Mouse (Mus musculus): ENCODE data around the gene Slc47a1.
"Not testable (repeated sequence)": the region's sequence is repeated elsewhere in the genome, so short reads cannot be mapped to it uniquely, and the experiment has no call there.

Gene Slc47a1

DNA sequence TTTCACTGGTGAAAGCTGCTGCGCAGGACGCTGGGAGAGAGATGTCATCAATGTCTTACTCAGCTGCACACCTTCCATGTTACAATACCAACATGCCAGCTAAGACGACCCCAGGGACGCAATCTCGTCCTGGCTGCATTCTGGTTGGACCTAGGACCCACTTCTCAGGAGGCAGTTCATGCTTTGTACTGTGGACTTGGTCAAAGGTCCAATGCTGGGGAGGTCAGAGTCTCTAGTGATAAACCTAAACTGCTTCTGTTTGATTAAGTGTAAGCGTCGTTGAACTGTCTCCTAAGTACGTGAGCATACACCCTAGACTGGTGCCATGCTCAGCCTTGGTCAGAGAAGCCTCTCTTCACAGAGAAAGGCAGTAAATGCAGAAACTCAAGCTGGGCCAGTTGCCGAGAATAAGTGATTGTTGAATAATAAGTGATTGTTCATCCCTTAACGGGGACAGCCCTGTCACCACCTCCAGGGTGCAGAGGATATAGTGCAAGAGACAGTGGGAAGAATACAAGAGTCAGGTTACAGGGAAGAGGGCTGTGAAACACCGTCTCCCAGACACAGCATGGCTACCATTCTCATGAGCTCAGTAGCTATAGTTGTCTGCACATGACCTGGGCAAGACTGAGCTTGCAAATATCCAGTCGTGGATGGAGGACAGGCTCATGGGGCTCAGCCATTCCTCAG is 58.8 kb downstream of the Slc47a1 start:
- DNase-seq (ENCODE audit: low read depth, low spot score) = no peak

DNA sequence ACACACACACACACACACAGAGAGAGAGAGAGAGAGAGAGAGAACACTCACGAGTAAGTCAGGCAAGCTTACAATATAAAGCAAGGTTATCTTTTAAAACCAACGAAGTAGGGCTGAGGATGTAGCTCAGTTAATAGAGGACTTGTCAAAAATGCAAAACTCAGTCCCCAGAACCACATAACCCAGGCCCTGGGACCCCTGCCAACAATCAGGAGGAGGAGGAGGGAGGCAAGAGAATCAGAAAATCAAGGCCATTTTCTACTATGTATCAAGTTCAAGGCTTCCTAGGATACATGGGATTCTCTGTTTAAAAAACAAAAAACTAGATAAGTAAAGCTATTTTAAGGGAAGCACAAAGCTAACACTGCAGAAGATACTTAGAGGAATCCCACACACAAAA is 61.3 kb downstream of the Slc47a1 start:
- no peak for DNase-seq (ENCODE audit: low read depth, low spot score)

DNA sequence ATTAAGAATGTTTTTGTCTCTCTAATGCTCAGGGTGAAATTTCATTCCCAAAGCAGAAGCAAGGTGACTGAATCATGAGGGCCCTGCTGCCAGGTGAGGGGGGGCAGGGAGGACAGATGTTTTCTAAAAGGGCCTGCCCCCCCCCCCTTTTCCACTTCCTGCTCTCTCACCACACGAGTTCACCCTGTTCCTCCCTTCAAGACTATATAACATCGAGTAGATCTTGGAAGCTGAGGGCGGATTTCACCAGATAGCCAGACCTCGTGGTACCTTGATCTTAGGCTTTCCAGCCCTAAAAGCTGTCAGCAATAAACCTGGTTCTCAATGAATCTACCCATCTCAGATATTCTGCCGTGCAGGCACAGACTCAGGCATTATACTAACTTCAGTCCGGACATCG is 67.8 kb downstream of the Slc47a1 start:
- DNase-seq (ENCODE audit: low read depth, low spot score) = no peak

DNA sequence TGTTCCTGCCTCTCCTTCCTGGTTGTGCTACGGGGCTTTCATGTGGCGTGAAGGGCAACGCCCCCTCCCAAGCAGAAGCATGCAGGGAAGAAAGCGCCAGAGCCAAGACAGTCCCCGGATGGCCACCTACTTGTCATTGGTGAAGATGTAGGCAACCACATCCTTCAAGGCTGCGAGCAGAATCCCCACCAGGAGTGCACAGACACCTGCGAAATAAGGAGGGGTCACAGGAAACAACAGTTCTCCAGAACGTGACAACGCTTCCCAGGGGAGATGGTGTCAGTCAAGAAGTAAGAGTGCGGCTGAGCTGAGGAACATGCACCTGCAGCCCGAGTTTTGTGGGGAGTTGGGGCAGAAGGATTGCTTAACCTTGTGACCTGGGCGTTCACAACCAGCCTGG is 68.3 kb downstream of the Slc47a1 start:
- no peak for DNase-seq (ENCODE audit: low read depth, low spot score)

DNA sequence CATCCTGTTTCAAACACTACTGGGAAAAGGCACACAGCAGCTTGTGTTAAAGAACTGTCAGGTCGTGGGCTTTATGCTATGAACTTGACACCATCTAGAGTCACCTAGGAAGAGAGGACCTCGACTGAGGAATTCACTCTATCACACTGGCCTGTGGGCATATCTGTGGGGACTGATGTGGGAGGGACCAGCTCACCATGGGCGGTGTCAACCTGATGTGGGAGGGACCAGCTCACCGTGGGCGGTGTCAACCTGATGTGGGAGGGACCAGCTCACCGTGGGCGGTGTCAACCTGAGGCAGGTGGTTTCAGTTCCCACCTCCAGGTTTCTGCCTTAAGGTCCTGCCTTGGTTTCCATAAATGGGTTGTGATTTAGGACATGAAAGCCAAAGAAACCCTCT is 70.3 kb downstream of the Slc47a1 start:
- DNase-seq (ENCODE audit: low read depth, low spot score) = no peak

DNA sequence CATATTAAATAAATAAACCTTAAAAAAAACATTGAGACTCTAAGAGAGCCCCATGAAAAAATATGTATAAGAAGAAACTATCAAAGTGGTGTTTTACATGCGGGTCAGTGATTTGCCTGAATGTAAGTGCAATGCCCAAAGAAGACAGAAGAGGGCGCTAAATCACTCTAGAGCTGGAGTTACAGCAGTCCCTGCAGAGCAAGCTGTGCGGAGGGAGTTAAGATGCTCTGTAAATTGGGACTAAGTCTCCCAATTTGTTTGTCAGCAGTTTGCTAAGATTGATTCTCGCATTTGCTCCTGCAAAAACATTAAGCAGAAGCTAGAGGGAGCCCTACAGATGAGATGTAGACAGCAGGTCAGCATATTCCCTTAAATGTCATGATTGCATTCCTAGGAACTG is 72.8 kb downstream of the Slc47a1 start:
- peak; percentile 33 for DNase-seq (ENCODE audit: low read depth, low spot score)

DNA sequence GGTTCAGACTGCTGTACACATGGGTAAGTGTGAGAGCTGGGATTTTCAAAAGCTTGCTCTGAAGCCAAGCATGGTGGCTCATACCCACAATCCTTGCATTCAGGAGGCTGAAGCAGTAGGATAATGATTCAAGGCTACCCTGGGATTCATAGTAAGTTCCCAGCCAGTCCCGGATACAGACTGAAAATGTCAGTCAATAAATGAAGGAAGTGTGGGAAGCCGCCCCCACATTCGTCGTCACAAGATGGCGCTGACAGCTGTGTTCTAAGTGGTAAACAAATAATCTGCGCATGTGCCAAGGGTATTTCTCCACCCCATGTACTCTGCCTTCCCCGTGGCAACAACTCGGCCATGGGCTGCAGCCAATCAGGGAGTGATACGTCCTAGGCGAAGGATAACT is 73.6 kb downstream of the Slc47a1 start:
- not testable (repeated sequence) for DNase-seq (ENCODE audit: low read depth, low spot score)

DNA sequence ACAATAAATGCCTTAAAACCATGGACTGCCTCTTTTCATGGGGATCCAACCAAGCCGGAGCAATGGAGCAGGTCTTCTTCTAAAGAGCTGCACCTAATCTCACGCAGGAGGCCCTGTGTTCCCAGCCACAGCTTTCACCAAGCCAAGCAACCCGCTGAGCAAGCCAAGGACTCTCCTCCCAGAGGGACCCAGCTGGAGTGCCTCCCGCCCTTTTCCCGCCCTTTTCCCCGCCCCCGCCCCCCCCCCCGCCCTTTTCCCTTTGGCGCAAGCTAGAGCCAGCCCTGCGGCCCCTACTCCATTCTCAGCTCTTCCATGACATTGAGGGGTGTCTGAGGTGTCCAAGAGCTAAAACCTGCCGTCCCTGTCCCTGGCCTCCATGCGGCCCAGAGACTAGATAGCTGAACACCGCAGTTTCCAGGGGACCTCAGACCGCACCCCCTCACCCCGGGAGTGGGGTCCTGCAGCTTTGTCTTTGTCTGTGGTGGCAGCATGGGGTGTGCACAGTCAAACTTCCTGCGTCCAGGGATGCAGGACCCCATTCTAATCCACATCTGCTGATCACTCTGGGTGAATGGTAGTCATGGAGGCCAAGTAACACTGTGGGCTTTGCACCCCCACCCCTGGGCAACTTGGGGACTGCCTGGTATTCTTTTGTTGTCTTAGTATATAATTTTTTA is 77.3 kb downstream of the Slc47a1 start:
- no peak for DNase-seq (ENCODE audit: low read depth, low spot score)

DNA sequence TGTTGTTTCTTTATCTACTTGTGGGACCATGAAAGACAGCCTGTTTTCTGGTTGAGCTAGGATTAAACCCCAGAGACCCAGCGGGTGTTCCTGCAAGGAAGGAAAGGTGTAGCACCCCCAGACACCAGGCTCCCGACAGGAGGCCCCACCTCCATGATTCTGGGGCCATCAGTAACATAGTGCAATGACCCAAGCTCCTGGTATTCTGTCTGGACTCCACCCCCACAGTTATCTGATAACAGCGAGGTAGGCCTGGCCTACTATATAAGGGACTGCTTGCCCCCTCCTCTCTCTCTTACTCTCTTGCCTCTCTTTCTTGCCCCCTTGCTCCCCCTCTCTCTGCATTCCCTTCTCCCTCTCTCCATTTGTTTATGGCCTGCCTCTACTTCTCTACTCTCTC is 77.9 kb downstream of the Slc47a1 start:
- no peak for DNase-seq (ENCODE audit: low read depth, low spot score)

DNA sequence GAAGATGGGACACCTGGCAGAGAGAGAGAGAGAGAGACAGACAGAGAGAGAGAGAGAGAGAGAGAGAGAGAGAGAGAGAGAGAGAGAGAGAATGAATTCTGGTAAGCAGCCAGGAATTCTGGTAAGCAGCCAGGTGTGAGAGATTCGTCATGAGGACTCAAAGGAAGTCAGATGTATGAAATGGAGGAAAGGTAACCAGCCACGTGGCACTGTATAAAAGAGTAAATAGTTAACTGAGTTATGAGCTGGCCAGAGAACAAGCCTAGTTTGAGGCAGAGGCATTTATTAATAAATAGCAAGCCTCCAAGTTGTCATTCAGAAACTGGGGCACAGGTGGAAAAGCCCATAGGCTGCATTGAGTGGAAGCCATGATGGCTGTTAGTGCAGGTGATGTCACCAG is 80.2 kb downstream of the Slc47a1 start:
- no peak for DNase-seq (ENCODE audit: low read depth, low spot score)

DNA sequence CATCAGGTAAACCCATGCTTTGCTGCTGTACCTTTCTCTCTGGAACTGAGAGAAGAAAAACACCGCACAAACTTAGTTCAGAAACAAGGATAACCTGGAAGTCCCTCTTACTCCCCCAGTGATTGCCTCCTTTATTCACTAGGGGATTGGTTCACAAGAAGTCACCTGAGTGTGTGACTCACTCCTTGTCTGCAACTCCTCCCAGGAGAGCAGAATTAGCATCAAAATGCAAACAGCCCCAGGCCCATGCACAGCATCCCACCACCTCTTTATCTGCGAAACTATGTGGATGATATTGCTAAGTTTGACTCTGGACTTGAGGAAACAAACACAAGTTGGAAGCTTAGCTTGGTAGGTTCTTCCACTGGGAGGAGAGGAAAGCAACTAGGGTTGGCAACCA is 80.8 kb downstream of the Slc47a1 start:
- DNase-seq (ENCODE audit: low read depth, low spot score) = no peak

DNA sequence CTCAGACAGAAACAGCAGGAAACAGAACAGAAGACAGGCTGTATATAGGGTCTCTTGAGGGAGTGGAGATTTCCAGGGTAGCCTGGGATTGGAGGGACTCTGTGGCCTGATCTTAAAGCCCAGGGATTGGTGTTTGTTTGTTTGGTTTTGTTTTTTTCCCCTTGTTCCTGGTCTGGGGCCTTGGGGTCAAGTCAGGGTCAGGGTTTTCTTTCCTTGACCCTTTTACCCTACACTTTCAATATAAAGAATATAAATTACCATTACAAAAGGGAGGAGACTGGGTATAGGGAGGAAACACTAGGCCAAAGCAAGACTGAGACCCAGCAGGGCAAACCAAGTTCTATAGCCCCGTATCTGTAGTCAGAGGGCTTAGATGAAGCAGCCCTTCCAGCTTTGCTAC is 81.6 kb downstream of the Slc47a1 start:
- DNase-seq (ENCODE audit: low read depth, low spot score) = no peak

DNA sequence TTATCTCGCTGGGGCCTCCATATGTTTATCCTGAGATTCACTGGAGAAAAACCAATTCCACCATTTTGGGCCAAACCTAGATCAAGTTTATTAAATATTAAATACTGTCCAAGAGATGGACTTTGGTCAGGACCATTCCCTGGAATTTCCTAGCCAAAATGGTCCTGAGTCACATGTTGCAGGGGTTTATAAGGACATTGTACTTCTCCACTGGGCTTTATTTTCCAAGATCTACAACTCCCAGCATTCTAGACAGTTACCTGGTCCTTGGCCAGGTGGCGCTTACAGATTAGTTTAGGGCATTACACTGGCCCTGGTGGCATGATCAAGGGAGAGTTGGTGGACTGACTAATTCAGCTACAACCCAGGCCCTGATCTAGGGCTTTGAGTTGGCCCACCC is 82.6 kb downstream of the Slc47a1 start:
- no peak for DNase-seq (ENCODE audit: low read depth, low spot score)

DNA sequence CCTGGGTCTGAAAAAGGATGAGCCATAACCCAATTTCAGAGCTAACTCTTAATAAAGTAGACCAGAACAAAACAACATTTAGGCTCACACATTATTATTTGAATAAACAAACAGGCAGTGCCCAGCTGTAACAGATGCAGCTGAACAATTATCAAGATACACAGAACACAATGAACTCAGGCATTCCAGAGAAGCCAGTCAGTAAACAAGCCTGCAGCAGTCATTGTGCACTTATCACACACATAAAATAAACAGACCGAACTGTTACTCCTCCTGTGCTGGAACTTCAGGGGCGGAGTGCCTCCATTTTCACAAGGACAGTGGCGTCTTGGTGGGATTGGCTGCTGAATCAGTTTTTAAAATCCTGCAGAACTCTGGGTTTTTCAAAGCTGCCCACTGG is 83.7 kb downstream of the Slc47a1 start:
- no peak for DNase-seq (ENCODE audit: low read depth, low spot score)

Measured in mesoderm, embryonic 11.5 days (tissue).